Mouse (Mus musculus): ENCODE measurements at regions not wholly inside any gene's neighbourhood (a gene's known extent, or its start where the extent isn't known, plus 50 kb on each side); places are given as distances from the start of the nearest gene placed in this dataset.

GRCm38 (mm10) chr11:45531044-45531626 lies 320.7 kb upstream of the Clint1 start:
- no peak for DNase-seq (ENCODE audit: extremely low spot score, low spot score)

GRCm38 (mm10) chr11:45533402-45534056 lies 318.3 kb upstream of the Clint1 start:
- DNase-seq (ENCODE audit: extremely low spot score, low spot score) = no peak

- no peak for DNase-seq (ENCODE audit: extremely low spot score, low spot score)
Measured at GRCm38 (mm10) chr11:45535501-45536025, 316.3 kb upstream of the Clint1 start.

- no peak for DNase-seq (ENCODE audit: extremely low spot score, low spot score)
Measured at GRCm38 (mm10) chr11:45538011-45538410, 313.8 kb upstream of the Clint1 start.

GRCm38 (mm10) chr11:45539459-45539858 lies 312.4 kb upstream of the Clint1 start:
- peak; percentile 65 for DNase-seq (ENCODE audit: extremely low spot score, low spot score)

GRCm38 (mm10) chr11:45544531-45544930 lies 307.3 kb upstream of the Clint1 start:
- DNase-seq (ENCODE audit: extremely low spot score, low spot score) = no peak

- no peak for DNase-seq (ENCODE audit: extremely low spot score, low spot score)
Measured at GRCm38 (mm10) chr11:45545896-45546626, 305.8 kb upstream of the Clint1 start.

GRCm38 (mm10) chr11:45546861-45547260 lies 305.0 kb upstream of the Clint1 start:
- no peak for DNase-seq (ENCODE audit: extremely low spot score, low spot score)

GRCm38 (mm10) chr11:45550376-45550775 lies 301.5 kb upstream of the Clint1 start:
- DNase-seq (ENCODE audit: extremely low spot score, low spot score) = no peak

- DNase-seq (ENCODE audit: extremely low spot score, low spot score) = peak; percentile 33
Measured at GRCm38 (mm10) chr11:45577469-45578154, 274.2 kb upstream of the Clint1 start.

GRCm38 (mm10) chr11:45592335-45592734 lies 259.5 kb upstream of the Clint1 start:
- DNase-seq (ENCODE audit: extremely low spot score, low spot score) = no peak

- no peak for DNase-seq (ENCODE audit: extremely low spot score, low spot score)
Measured at GRCm38 (mm10) chr11:45592890-45593642, 258.8 kb upstream of the Clint1 start.

GRCm38 (mm10) chr11:45595372-45595771 lies 256.5 kb upstream of the Clint1 start:
- DNase-seq (ENCODE audit: extremely low spot score, low spot score) = no peak

GRCm38 (mm10) chr11:45621824-45622223 lies 230.0 kb upstream of the Clint1 start:
- no peak for DNase-seq (ENCODE audit: extremely low spot score, low spot score)

GRCm38 (mm10) chr11:45622701-45623100 lies 229.2 kb upstream of the Clint1 start:
- no peak for DNase-seq (ENCODE audit: extremely low spot score, low spot score)

- no peak for DNase-seq (ENCODE audit: extremely low spot score, low spot score)
Measured at GRCm38 (mm10) chr11:45624233-45624632, 227.6 kb upstream of the Clint1 start.

- DNase-seq (ENCODE audit: extremely low spot score, low spot score) = no peak
Measured at GRCm38 (mm10) chr11:45629250-45629649, 222.6 kb upstream of the Clint1 start.

GRCm38 (mm10) chr11:45634535-45635235 lies 217.2 kb upstream of the Clint1 start:
- DNase-seq (ENCODE audit: extremely low spot score, low spot score) = no peak

- no peak for DNase-seq (ENCODE audit: extremely low spot score, low spot score)
Measured at GRCm38 (mm10) chr11:45635896-45636295, 216.0 kb upstream of the Clint1 start.

- DNase-seq (ENCODE audit: extremely low spot score, low spot score) = no peak
Measured at GRCm38 (mm10) chr11:45639236-45639635, 212.6 kb upstream of the Clint1 start.

Measured in neural tube, embryonic 10.5 days (tissue).